Mouse (Mus musculus): ENCODE data around the gene Gng7.
A peak's percentile ranks its signal among the peaks of the same experiment; 100 is the strongest.

Gene Gng7

GRCm38 (mm10) chr10:80993276-80993675 is 21.5 kb downstream of the Gng7 start:
- DNase-seq, result no peak

DNA sequence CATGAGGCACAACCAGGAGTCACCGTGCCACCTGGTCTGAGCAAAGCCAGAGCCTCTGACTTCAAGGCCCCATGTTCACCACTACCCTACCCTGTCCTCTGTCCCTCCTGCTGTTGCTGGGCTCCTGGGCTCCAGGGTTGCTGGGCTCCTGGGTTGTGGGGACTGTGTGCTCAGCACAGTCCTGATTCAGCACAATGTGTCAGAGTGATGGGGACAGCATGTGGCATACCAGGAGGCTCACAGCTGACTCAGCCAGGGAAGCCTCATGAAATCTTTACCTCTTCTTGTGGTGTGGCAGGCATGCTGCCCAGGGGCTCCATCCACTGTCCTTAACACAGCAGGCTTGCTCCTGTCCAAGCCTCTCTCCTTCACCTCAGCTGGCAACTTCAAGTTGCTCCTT is 22.8 kb downstream of the Gng7 start:
- no peak for DNase-seq

DNA sequence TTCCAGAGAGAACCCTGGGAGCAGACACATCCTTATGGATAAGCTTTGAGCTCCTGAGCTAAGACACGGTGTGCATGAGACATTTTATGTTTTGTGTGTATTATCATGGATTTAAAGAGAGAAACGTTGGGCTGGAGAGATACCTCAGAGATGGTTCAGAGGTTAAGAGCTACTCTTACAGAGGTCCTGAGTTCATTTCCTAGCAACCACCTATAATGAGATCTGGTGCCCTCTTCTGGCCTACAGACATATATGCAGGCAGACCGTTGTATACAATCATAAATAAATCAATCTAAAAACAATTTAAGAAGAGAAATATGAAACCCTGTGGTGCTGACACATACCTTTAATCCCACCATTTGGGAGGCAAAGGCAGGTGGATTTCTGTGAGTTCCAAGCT is 23.7 kb downstream of the Gng7 start:
- DNase-seq, result no peak

DNA sequence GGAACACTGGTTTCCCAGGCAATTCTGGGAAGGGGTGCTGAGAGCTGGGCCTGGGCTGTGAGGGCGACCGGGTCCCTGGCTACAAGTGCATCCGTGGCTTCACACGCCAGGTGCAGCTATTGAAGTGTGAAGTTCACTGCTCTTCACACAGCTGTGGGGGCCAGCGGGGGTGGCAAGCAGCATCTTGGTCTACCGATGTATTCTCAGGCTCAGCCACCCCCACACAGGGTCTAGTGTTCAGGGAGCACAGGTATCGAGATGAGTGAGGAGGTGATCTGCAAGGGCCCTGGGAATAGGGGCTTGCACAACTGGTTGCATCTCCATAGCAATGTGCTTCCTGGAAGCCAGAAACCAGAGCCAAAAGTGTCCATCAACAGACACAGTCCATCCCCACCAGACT is 24.3 kb downstream of the Gng7 start:
- DNase-seq, result peak; percentile 55 to 57

GRCm38 (mm10) chr10:80989854-80990253 is 24.9 kb downstream of the Gng7 start:
- DNase-seq, result peak in 1 of 2 experiments; percentile 32

DNA sequence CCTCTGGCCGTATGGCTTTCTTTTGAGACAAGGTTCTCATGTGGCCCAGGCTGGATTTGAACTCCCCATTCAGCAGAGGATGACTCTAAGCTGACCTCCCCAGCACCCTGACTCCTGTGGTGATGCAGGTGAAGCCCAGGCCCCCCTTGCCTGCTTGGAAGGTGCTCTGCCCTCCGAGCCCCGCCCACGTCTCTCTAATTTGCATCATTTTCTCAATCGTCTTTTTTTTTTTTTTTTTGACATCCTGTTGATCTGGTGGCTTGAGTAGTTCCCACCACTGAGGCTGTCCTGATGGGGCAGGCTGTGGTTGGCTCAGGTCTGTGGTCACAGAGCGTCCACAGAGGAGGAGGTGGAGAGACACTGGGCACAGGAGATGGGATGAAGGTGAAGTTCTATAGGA is 25.3 kb downstream of the Gng7 start:
- peak; percentile 58 to 68 for DNase-seq

DNA sequence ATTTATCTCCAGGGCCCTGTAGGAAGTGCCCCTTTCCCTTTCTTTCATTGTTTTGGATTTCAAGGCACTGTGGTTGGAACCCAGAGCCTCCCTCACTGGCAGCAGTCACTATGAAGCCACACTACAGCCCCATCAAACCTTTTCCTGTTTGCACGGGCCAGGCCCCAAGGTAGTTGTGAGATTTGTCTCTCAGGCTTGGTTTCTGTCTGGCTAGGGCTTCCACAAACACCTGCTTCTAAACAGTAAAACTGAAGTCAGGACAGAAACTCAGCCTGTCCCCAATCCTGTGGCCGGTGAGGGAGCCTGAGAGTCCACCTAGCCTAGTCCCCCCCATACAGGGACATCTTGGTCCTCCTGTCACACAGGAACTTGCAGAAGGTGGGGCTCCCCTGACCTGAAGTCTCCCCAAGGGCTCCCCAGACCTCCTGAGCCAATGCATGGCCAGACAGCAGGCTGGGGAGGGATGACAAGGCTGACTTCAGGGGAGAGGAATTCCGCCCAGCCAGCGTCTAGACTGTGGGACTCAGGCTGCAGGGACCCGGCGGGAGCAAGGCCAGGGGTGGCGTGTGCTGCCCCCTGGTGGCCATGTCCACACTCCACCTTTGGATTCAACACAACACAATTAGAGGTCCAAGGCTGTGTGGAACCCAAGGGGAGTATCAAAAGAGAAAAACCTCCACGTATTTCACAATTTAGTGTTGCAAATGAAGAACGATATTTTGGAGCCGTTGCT is 26.9 kb downstream of the Gng7 start:
- peak; percentile 61 to 79 for DNase-seq

DNA sequence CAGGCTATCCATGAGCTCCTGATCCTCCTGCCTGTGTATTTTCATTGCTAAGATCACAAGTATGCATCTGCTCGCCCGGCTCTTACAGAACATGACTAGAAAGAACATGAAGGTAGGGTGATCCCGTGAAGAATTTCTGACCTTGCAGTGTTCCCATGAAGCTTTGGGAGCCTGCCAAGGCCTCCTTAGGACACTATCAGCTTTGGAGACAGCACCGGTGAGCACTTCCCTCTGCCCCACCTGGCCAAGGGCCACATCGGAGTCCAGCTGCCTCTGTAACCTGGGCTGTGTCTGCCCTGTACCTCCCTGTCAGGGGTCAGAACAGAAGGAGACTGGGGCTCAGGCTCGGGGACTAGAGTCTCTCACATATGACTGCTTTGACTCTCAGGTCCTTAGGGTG is 28.0 kb downstream of the Gng7 start:
- no peak for DNase-seq

GRCm38 (mm10) chr10:80985970-80986701 is 28.6 kb downstream of the Gng7 start:
- no peak for DNase-seq

GRCm38 (mm10) chr10:80985241-80985969 is 29.3 kb downstream of the Gng7 start:
- DNase-seq, result peak; percentile 27 to 53

GRCm38 (mm10) chr10:80984223-80984622 is 30.5 kb downstream of the Gng7 start:
- no peak for DNase-seq

DNA sequence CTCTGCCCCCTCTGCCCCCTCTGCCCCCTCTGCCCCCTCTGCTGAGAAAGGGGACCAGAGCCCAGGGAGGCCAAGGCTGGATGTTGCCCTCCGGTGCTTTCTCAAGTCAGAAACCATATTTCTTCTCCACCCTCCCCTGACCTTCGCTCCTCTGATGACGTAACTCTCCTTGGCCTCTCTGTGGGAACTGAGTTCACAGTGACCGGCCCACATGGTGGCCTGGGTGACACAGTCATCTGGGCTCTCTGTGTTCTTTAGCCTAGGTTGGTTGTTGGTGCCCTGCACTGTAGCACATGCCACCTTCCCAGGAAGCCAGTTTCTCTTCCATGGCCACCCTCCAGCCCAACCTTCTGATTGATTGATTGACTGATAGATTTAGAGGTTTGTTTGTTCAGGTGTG is 32.4 kb downstream of the Gng7 start:
- DNase-seq, result no peak

GRCm38 (mm10) chr10:80981564-80982112 is 33.1 kb downstream of the Gng7 start:
- no peak for DNase-seq

- DNase-seq, result no peak
These were observed 39.3 kb downstream of the Gng7 start for GRCm38 (mm10) chr10:80975478-80975877.

GRCm38 (mm10) chr10:80973722-80974121 is 41.0 kb downstream of the Gng7 start:
- DNase-seq, result no peak

- DNase-seq, result no peak
These were observed 42.4 kb downstream of the Gng7 start for GRCm38 (mm10) chr10:80972071-80972987.

DNA sequence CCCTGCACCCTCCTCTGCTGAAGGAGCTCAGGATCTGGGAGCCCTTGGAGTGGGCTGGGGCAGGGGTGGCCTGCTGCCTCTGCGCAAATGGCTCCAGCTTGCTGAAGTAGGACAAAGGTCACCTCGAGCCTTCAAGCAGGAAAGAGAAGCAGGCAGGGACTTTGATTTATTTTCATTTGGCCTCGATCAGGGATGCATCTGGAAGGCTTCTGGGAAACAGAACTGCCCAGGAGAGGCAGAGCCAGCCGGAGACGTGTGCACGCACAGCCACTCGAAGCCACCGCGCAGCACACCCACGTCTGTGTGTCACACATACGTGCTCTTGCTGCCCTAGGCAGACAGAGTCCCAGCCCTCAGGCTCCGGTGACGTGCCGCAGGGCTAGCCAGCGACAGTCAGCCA is 43.2 kb downstream of the Gng7 start:
- no peak for DNase-seq

DNA sequence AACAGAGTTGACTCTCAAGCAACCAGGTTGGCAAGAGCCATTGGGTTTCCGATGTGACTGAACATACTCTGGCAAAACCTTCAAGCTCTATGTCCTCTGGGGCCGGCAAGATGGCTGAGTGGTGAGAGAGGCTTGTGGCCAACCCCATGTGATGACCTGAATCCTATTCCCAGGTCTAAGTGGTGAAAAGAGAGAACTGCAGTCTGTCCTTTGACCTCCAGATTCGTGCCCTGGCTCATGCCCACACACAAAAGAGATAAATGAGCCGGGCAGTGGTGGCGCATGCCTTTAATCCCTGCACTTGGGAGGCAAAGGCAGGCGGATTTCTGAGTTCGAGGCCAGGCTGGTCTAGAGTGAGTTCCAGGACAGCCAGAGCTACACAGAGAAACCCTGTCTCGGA is 44.6 kb downstream of the Gng7 start:
- no peak for DNase-seq

- no peak for DNase-seq
These were observed 45.4 kb downstream of the Gng7 start for GRCm38 (mm10) chr10:80969298-80969697.

- DNase-seq, result no peak
These were observed 46.6 kb downstream of the Gng7 start for GRCm38 (mm10) chr10:80968106-80968505.

DNA sequence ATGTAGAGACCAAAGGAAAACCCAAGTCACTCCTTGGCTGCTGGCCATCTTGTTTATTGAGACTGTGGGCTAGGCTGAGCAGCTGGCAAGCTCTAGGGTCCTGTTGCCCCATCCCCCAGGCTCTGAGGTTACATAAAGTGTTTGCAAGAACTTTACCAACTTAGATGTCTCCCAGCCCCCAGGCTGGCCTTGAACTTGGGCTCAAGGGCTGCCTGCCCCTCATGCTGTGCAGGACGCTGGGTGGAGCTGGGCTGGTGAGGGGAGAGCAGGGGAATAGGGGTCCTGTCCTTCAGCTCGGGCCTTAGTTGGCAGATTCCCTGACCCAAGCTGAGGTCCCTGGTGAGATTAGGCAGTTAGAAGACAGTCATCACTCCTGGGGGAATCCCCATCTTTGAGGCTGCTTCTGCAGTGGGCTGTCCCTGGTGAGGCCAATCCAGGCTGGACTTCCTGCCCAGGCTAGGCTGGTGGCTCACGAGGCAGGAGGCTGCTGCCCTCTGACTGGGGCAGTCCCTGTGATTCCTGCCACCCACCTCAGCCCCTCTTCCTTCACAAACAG is 47.6 kb downstream of the Gng7 start:
- no peak for DNase-seq

GRCm38 (mm10) chr10:80966296-80966695 is 48.4 kb downstream of the Gng7 start:
- DNase-seq, result no peak
